Mouse (Mus musculus) G1E-ER4 (cell line): ENCODE results near the gene Syne3. TPM values are rescaled to one million over a fixed set of nuclear protein-coding genes. Genes with fewer than 3 reads are reported as not detected.

Source experiments
- GATA1 ChIP-seq: IDR thresholded peaks from one replicate; pipeline ENCODE4 v1.8.0; 2012; ENCODE audit warnings: low read length, inconsistent platforms
- polyA plus RNA-seq: library from polyadenylated mRNA; stranded (reverse); fragments of >175 nt; gene quantifications from 2 replicates; pipeline ENCODE4 v1.2.3, GENCODE M21; 2012

Gene Syne3
- polyA plus RNA-seq, 1 experiment = 9.5 TPM

DNA sequence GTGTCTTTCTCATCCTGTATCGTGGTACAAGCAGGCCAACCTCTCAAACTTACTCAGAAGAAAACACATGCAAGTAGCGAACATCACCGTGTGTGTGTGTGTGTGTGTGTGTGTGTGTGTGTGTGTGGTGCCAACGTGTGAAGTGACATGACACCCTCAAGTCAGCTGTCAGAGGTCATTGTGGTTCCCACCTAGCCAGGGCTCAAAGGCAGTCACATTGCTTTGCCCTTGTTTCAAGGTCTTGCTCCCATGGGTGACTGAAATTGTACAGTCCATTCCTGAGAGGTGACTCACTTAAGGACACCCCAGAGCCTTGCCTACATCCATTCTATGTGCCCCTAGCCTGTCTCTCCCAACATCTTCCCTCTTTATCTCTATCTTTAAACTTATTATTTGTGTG, 40.0 kb downstream of the Syne3 start:
- no peak for TF ChIP-seq GATA1

GRCm38 (mm10) chr12:104969177-104969576, 40.4 kb downstream of the Syne3 start:
- no peak for TF ChIP-seq GATA1

DNA sequence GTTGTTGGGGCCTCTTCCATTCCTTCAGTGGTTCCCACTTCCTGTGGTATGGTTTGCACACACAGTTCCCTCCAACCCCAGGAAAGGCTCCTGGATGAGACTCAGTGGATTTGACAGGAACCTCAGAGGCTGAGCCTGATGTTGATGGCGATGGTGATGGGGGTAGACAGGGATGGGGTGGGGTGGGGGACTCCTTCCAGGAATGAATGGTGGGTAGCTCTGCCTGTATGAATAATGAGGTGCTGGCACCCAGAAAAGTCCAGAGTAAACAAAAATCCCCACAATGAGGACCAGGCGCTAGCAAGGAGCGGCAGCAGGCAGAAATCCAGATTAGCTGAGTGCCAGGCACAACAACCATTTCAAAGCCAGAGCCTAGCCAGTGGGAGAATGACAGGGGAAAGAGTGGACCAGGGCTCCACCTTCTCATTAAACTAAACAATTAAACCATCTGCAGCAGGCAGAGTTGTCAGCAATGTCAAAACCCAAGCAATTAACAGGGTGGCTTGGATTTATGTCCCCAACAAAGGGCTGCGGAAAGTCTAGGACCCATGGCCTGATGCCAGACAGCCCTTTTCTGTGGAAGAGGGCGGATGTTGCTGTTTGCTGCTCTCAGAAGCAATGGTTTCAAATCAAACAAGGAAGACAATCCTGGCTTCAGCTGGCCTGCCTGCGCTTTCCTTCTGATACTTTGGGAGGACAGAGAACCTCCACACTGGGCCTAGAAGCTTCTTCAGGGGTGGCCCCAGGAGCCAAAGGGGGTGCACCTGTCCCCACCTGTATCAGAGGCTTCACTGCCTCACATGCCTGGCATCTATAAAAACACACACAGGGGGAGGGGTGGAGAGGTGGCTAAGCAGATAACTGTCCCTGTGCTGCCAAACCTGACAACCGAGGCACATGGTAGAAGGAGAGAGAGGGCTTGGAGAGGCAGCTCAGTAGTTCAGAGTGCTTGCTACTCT, 44.4 kb downstream of the Syne3 start:
- no peak for TF ChIP-seq GATA1

GRCm38 (mm10) chr12:104960421-104960820, 49.2 kb downstream of the Syne3 start:
- TF ChIP-seq GATA1 = no peak

DNA sequence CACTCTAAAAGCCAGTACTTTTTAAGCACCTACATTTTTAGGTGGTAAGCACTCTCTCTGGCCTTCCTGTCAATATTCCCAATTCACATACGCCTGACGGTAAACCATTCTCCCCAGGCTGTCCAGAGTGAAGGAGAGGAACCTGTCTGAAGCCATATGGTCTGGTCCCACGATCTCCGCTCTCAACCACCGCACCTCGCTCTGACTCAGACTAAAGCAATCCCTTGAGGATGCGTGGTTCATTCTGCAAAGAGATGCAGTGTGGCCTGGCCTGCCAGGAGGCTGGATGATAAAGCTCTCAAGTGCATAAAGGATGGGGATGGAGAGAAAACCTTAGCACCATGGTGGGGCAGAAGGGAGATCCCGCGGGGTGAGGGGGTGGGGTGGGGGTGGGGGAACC, 49.6 kb downstream of the Syne3 start:
- no peak for TF ChIP-seq GATA1

DNA sequence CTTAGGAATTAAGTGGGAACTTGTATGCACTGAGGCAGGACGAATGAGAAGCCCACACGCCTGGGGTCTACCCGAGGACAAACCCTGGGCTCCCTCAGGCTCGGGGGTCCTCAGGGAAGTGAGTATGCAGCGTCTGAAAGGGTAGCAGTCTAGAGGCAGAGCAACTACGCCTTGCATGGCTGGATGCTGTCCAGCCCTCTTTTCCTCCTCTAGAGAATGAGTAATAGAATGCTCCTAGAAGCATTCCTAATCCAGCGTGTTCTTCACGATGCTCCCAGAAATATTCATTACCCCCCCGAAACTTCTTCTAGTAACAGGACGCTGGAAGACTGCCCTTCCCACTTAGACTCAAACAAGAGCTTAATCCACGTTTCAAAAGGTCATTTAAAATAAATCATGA, 51.3 kb downstream of the Syne3 start:
- TF ChIP-seq GATA1 = no peak

GRCm38 (mm10) chr12:104957165-104957564, 52.4 kb downstream of the Syne3 start:
- TF ChIP-seq GATA1 = no peak

GRCm38 (mm10) chr12:104956406-104956805, 53.2 kb downstream of the Syne3 start:
- no peak for TF ChIP-seq GATA1

DNA sequence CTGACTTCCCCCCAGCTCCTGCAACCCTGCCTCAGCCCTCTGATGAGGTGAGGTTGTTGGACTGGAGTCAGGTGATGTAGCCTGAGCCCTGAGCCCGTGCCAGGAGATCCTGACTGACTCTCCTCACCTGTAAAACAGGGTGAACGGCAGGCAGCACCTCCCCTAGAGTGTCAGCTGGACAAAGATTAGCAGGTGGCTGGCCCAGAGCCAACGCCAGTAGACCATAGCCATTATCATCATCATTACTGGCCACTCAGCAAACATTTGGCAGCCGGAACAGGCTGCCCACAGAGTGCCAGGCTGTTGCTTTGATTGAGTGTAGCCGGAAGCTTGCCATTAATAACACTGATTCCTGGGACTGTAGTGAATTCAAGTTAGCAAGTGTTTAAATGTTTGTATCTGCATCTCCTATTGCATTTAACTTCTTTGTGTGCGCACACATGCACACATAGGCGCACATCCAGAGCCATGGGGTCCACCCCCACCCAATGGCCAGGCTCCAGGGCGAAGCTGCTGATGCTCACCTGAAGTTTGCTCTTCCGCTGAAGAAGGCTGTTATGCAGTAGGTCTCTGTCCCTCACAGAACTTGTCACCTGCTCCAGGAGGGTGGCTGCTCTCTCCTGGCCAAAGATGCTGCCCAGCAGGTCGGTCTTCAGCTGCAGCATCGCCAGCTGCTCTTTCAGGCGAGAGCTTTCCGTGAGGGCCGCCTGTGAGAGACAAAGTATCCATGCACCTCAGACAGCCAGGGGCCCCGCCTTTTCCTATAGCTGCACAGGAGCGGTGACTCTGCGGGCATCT, 54.4 kb downstream of the Syne3 start:
- no peak for TF ChIP-seq GATA1

DNA sequence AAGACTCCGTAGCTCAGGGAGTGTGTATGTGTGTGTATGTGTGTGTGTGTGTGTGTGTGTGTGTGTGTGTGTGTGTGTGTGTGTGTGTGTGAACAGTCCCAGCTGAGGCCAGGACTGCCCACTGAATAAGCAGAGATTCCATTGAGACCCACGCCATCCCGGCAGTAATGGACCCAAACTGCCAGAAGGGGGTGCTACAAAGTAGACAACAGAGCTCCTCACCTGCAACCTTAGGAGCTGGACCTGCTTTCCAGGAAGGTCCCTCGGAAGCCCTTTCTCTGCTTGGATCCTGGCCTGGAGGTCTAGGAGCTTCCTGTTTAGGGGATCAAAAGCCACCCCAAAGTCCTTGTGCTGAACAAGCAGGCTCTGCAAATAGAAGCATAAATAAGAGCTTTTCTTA, 55.7 kb downstream of the Syne3 start:
- no peak for TF ChIP-seq GATA1

- TF ChIP-seq GATA1 = no peak
Measured at GRCm38 (mm10) chr12:104952458-104952857, 57.2 kb downstream of the Syne3 start.

- no peak for TF ChIP-seq GATA1
Measured at GRCm38 (mm10) chr12:104947911-104948310, 61.7 kb downstream of the Syne3 start.

DNA sequence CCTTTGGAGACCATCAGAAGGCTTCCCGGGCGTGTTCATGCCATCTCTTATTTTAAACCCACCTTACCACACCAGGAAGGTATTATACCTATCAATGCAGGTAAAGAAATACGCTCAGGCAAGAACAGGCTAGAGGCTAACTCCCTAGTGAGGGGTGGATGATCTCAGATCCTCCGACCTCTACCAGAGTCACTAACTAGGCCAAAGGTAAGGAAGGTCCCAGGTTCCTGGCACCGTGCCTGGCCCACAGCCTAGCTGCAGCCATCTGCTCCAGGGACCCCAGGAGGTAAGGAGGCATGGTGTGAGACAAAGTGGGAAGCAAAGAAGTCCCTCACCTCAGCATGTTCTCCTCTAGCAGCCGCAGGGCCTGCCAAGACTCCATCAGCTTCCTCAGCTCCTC, 63.4 kb downstream of the Syne3 start:
- TF ChIP-seq GATA1 = no peak

GRCm38 (mm10) chr12:104940466-104940865, 69.1 kb downstream of the Syne3 start:
- TF ChIP-seq GATA1 = no peak

DNA sequence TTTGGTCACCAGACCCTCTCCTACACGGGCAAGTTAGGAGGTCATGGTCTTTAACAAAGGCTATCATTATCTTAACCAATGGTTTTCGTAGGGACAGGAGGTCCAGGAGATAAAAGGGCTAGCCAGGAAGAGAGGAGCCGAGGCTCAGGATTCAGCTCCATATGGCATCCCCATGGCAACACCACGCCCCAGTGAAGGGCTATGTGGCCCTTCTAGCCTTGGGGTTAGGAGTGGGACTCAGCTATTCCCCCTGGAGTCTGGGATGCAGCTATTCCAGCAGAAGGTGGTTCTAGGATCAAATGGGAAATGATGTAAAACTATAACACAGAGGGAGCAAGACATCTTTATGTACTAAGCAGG, 69.6 kb downstream of the Syne3 start:
- TF ChIP-seq GATA1 = no peak

DNA sequence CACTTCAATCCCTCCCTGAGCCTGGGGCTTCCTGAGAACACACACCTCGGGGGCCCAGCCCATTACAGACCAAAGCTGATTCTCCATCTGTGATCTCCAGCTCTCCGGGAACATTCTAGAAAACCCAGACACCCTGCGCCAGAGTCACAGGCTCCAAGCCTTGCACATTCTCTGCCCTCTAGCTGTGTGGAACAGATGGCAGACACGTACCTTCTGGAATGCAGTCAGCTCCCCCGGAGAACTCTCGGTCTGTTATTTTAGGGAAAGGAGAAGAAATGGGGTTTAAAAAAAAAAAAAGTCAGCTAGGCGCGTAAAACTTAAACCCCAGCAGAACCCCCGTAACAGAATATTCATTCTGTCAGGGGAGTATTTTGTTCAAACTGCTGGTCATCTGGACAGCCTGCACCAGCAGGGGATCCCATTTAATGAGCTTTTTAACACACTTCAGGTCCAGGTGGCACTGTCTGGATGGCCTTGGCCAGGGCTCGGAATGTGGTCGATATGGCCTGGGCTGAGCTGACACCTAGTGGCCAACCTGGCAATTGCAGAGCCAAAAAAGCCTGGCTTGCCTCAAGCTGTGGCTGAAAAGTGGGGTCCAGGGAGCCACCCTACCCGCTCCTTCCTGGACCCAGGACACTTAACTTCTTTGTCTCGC, 70.1 kb downstream of the Syne3 start:
- TF ChIP-seq GATA1 = no peak
